Mouse (Mus musculus) forebrain, embryonic 16.5 days (tissue): Measurements from ENCODE around the gene Lekr1. TPM values are rescaled to one million over a fixed set of nuclear protein-coding genes. Genes with fewer than 3 reads are reported as not detected.

Experiments used
- ATAC-seq: fragments of 200-750 bp; cut with Nextera tagmentation; 2 replicates; pipeline ENCODE4 v1.8.0; 2017; ENCODE audit warnings: mild to moderate bottlenecking, moderate library complexity
- H3K27ac ChIP-seq: fragments of 300-500 bp; sonication (generic); 2 replicates; pipeline ENCODE4 v1.5.1; 2014; ENCODE audit warnings: low read length, control low read depth
- H3K27me3 ChIP-seq: fragments of 300-500 bp; sonication (generic); replicated peaks from 2 replicates; pipeline ENCODE4 v1.6.1; 2014; ENCODE audit warnings: low read length; ENCODE audit not compliant: control insufficient read depth, insufficient read depth
- H3K36me3 ChIP-seq: fragments of 300-500 bp; sonication (generic); 2 replicates; pipeline ENCODE4 v1.6.1; 2014; ENCODE audit not compliant: control insufficient read depth, insufficient read depth
- H3K4me1 ChIP-seq: fragments of 300-500 bp; sonication (generic); replicated peaks from 2 replicates; pipeline ENCODE4 v1.6.1; 2014; ENCODE audit warnings: low read length; ENCODE audit not compliant: control insufficient read depth, insufficient read depth
- H3K4me2 ChIP-seq: fragments of 300-500 bp; sonication (generic); 2 replicates; pipeline ENCODE4 v1.6.1; 2014; ENCODE audit warnings: mild to moderate bottlenecking, low read length, control low read depth
- H3K4me3 ChIP-seq: fragments of 300-500 bp; sonication (generic); replicated peaks from 2 replicates; pipeline ENCODE4 v1.5.1; 2014; ENCODE audit warnings: mild to moderate bottlenecking, low read length, control low read depth
- H3K9ac ChIP-seq: fragments of 300-500 bp; sonication (generic); replicated peaks from 2 replicates; pipeline ENCODE4 v1.6.1; 2014; ENCODE audit warnings: low read depth, low read length, control low read depth
- H3K9me3 ChIP-seq: fragments of 300-500 bp; sonication (generic); 2 replicates; pipeline ENCODE4 v1.6.1; 2016; ENCODE audit warnings: low read length; ENCODE audit not compliant: control insufficient read depth
- WGBS: fragments of 180-500 bp; shearing (Covaris S2); extraction: QIAGEN DNeasy Blood & Tissue Kit; methylation state at CpG from one replicate; pipeline ENCODE4 v1.1.7; 2014; 5-methylcytosine and 5-hydroxymethylcytosine counted together
- microRNA-seq: library from miRNA; unstranded; fragments of <30 nt; microRNA quantifications from one replicate; pipeline ENCODE4, GENCODE M21; 2017
- polyA plus RNA-seq: library from polyadenylated mRNA; unstranded; fragments of >200 nt; fragmentation: Nextera tagmentation; extraction: Ambion mirVana; gene quantifications from 2 replicates; pipeline ENCODE4 v1.2.1, GENCODE M21; 2015

Gene Lekr1
- polyA plus RNA-seq, 1 experiment from 2014 or later, result 7.9 TPM

DNA sequence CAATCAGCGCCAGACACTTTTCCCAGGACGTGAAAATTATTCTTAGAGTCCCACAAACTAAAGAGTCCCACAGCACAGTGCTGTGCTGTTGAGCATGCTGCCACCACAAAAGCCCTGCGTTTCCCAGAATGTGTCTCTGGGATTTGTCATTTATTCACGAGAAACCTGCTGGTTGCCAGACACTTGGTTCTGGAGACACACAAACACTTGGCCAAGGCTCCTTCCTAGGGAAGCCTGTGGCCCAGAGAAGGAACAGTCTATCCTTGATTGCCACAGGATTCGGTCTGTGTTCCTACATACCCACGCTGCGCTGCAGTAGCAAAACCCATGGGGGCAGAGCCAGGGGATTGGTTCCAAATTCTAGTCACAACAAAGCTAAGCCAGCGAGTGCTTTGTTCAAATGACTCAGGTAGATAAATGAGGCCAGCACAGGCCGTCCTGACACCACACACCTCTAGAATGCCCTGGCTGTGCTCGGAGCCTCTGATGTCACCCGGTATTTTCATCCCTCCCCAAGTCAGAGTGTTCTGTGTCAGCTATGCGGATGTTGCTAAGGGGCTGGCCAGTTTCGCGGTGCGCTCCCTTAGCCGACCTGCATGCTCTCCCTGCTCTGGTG is 197.8 kb downstream of the Lekr1 start:
- no peaks in the 10 kb centered on the region for H3K36me3 ChIP-seq
- H3K4me1 ChIP-seq, result peaks cover 32% of the 10 kb centered on the region
- H3K9ac ChIP-seq, result peak overlapping the region; percentile 19; the same call in 1 of the 2 replicates
- 30% methylated on average over 16 of the region's 16 CpGs for WGBS
- no peak overlapping the region for H3K27ac ChIP-seq
- peak overlapping the region; percentile 49 for H3K4me2 ChIP-seq
- peak overlapping the region; percentile 20 for H3K4me3 ChIP-seq
- H3K9me3 ChIP-seq, result no peaks in the 10 kb centered on the region
- no peaks in the 10 kb centered on the region for H3K27me3 ChIP-seq
- peak; percentile 54 for ATAC-seq

DNA sequence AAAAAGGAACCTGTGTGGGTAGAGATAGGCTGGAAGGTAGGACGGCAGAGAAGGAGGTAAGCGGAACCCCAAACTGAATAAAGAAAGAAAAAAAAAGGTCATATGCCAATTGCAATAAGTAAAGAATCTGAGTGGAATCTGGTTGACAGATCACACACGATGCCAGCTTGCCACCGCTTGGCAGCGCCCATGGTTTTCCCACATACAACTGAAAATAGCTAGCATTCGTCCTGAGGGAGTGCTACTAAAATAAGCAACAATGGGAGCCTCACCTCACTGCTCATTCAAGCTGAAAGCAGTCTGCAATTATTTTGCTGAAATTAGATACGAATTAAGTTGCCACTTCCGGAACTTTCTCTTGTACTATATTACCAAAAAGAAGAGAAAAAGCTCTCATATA is 202.9 kb downstream of the Lekr1 start:
- ATAC-seq, result no peak
- Histone ChIP-seq H3K9ac (no peak overlapping the region), H3K4me1 (peaks cover 8% of the 10 kb centered on the region), H3K4me3 (no peak overlapping the region), H3K27me3 (no peaks in the 10 kb centered on the region), H3K9me3 (no peaks in the 10 kb centered on the region), H3K36me3 (no peaks in the 10 kb centered on the region), H3K27ac (no peak overlapping the region), H3K4me2 (no peak overlapping the region)
- 65% methylated on average over 8 of the region's 8 CpGs for WGBS

- no peaks in the 10 kb centered on the region for H3K9me3 ChIP-seq
- 77% methylated on average over 6 of the region's 6 CpGs for WGBS
- no peak for ATAC-seq
Observed at GRCm38 (mm10) chr3:65869724-65870123, 203.7 kb downstream of the Lekr1 start.

DNA sequence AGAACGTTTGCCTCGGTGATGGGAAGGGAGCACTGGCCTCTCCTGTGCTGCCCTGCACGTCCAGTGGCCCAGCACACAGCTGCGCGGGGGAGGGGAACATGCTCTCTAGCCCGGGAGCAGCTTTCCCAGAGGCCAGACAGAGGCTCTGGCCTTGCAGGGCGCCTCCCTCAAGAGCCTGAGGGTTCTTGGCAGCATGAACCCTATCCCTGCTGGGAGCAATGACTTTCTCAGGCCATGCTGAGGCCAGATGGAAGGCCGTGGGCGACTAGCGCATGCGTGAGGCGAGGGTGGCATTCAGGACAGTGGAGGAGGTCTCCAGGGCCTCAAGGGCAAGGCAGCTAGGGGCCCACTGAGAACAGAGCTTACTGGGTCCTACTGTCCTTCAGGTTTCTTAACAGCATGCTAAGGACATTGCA is 205.2 kb downstream of the Lekr1 start:
- Histone ChIP-seq H3K27ac (no peak overlapping the region), H3K4me2 (no peak overlapping the region), H3K4me3 (no peak overlapping the region), H3K27me3 (no peaks in the 10 kb centered on the region), H3K9me3 (no peaks in the 10 kb centered on the region), H3K9ac (no peak overlapping the region), H3K4me1 (peaks cover 4% of the 10 kb centered on the region; the same call in 1 of the 2 replicates), H3K36me3 (no peaks in the 10 kb centered on the region)
- ATAC-seq, result peak; percentile 55
- 11% methylated on average over 12 of the region's 12 CpGs for WGBS

More at GRCm38 (mm10) chr3:65869724-65870123, 203.7 kb downstream of the Lekr1 start:
- H3K9ac ChIP-seq, result no peak overlapping the region
- peaks cover 4% of the 10 kb centered on the region; the same call in 1 of the 2 replicates for H3K4me1 ChIP-seq
- H3K27me3 ChIP-seq, result no peaks in the 10 kb centered on the region
- no peaks in the 10 kb centered on the region for H3K36me3 ChIP-seq
- H3K4me3 ChIP-seq, result no peak overlapping the region
- H3K27ac ChIP-seq, result no peak overlapping the region
- no peak overlapping the region for H3K4me2 ChIP-seq

DNA sequence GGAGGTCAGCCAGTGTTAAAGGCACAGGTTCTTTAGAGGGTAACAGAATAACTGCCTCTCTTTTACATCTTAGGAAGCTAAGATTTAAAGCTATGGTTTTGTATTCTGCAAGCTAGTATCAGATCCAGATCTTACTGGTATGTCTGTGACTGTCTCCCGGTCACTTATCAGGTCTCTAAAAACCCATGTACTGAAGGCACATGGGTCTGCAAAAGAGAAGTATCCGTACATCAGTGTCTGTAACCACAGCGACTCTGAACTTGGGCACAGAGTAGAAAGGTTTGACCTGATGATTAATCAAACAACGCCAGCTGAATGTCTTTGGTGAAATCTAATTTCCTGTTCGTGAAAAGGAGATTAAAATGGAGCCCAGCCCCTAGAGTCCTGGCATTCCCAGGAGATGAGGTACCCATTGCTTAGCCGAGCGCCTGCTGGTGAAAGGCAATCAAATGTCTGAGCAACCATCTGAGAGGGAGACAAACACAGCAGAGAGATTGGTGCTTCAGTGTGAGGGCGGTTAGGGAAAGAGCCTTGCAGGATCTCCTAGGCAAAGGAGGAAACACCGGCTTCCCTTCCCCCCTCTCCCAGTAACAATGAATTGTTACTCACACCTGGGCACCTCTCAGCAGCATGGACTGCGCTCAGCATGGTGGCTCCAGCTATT is 205.7 kb downstream of the Lekr1 start:
- no peak for ATAC-seq
- no peaks in the 10 kb centered on the region for H3K36me3 ChIP-seq
- H3K27me3 ChIP-seq, result no peaks in the 10 kb centered on the region
- H3K4me3 ChIP-seq, result no peak overlapping the region
- H3K4me2 ChIP-seq, result no peak overlapping the region
- peaks cover 4% of the 10 kb centered on the region; the same call in 1 of the 2 replicates for H3K4me1 ChIP-seq
- H3K9me3 ChIP-seq, result no peaks in the 10 kb centered on the region
- H3K9ac ChIP-seq, result no peak overlapping the region
- no peak overlapping the region for H3K27ac ChIP-seq
- 39% methylated on average over 10 of the region's 10 CpGs for WGBS

- no peak for ATAC-seq
- no peak overlapping the region for H3K9ac ChIP-seq
- no peaks in the 10 kb centered on the region for H3K36me3 ChIP-seq
- H3K27me3 ChIP-seq, result no peaks in the 10 kb centered on the region
- H3K27ac ChIP-seq, result no peak overlapping the region
- WGBS, result 86% methylated on average over 13 of the region's 13 CpGs
- peaks cover 4% of the 10 kb centered on the region; the same call in 1 of the 2 replicates for H3K4me1 ChIP-seq
- no peak overlapping the region for H3K4me2 ChIP-seq
- no peaks in the 10 kb centered on the region for H3K9me3 ChIP-seq
- no peak overlapping the region for H3K4me3 ChIP-seq
Observed at GRCm38 (mm10) chr3:65873093-65873830, 207.2 kb downstream of the Lekr1 start.

Small RNA genes within 50 kb of the gene (microRNA-seq; reads per million reads assigned to microRNA genes)
- not detected for gene Mir8120

Other genes with a start within 250 kb of the Lekr1 start
- 33.9 and 41.4 TPM in 2 replicates for gene Tiparp, start 137.8 kb upstream of the Lekr1 start, polyA plus RNA-seq